Mouse (Mus musculus) erythroblast, embryonic 14.5 days (primary cell): ENCODE results near the gene Vti1a.

Experiments used
- GATA1 ChIP-seq: IDR thresholded peaks from 2 replicates; pipeline ENCODE4 v1.6.1; 2012; ENCODE audit warnings: low read length, inconsistent platforms, mixed read lengths
- TAL1 ChIP-seq: IDR thresholded peaks from 3 replicates; pipeline ENCODE4 v1.6.1; 2012; ENCODE audit warnings: low read length, inconsistent platforms, mixed read lengths

DNA sequence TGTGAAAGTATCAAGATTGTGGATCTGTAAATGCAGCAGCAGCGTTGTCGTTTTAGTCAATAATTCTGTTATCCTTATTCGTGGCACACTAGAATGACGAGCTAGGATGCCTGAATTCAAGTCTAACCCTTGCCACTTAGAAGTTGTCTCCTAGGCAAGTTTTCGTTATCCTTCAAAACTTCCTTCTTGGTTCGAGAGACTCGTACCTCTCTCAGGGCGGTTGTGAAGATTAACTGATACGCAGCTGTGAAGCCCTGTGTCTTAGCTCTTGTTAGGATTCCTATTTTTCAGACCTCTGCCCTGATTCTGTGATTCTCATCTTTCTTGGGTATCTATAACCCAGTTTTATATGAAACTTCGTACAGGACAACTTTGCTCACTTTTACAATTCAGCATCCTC lies 806 bp downstream of the Vti1a start:
- TF ChIP-seq GATA1 = no peak
- TF ChIP-seq TAL1 = no peak
